Mouse (Mus musculus): ENCODE results near the gene Alms1. TPM values are rescaled to one million over a fixed set of nuclear protein-coding genes. Genes with fewer than 3 reads are reported as not detected.

Gene Alms1
- polyA plus RNA-seq (2016; fragmentation: Nextera tagmentation; extraction: Ambion mirVana), result 9.6 and 10.5 TPM in 2 replicates

DNA sequence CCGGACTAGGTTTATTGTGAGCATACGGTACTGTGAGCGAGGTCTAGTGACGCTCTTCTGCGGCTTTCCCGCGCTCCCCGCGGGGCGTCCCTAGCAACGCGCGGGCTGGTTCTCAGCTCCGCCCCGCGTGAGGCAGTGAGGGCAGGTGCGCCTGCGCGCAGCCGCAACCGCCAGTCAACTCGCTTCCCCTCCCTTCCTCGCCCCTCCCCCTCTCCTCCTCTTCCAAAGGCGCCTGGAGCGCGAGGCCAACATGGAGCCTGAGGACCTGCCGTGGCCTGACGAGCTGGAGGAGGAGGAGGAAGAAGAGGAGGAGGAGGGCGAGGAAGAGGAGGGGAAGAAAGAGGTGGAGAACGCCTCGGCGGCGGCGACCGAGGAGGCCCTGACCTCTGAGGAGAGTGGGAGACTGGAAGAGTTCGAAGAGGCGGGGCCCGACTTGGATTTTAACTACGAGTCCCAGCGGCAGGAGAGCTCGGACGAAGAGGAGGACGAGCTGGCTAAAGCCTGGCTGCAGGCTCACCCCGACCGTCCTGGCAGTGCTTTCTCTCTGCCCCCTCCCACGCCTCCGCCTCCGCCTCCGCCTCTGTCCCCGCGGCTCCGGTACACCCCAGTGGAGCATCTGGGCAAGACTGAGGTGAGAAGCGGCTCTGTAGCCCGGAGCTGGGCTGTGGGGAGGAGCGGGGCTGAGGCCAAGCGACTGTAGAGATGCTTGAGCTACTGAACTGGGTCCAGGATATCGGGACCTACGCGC lies at the start of gene Alms1:
Gene Alms1 (plus strand): TSS at position 136 of the 748 bp plus-strand sequence.
- WGBS, result under 1% methylated on average over 59 of the region's 59 CpGs
- H3K4me3 ChIP-seq, result peak within 1 kb of the TSS; percentile 81
- H3K27ac ChIP-seq (replicated peaks), result peak within 1 kb of the TSS; percentile 94
- H3K36me3 ChIP-seq, result no peaks in the 10 kb centered on the region
- H3K27me3 ChIP-seq (ENCODE audit: low read depth, poor library complexity, severe bottlenecking), result no peaks in the 10 kb centered on the region
- H3K9me3 ChIP-seq (replicated peaks), result no peaks in the 10 kb centered on the region
- peaks cover 21% of the 10 kb centered on the region for H3K4me1 ChIP-seq
- peak; percentile 96 for DNase-seq (ENCODE audit: low spot score)

GRCm38 (mm10) chr6:85543351-85544175 lies 43.8 kb upstream of the Alms1 start:
- Histone ChIP-seq H3K9me3 (replicated peaks) (no peaks in the 10 kb centered on the region), H3K4me1 (no peaks in the 10 kb centered on the region), H3K27ac (replicated peaks) (no peak overlapping the region), H3K36me3 (no peaks in the 10 kb centered on the region), H3K27me3 (ENCODE audit: low read depth, poor library complexity, severe bottlenecking) (no peaks in the 10 kb centered on the region), H3K4me3 (no peak overlapping the region)
- WGBS, result 83% methylated on average over 10 of the region's 10 CpGs
- no peak for DNase-seq (ENCODE audit: low spot score)

GRCm38 (mm10) chr6:85544251-85544881 lies 43.0 kb upstream of the Alms1 start:
- Histone ChIP-seq H3K36me3 (no peaks in the 10 kb centered on the region), H3K4me1 (no peaks in the 10 kb centered on the region), H3K4me3 (no peak overlapping the region), H3K27me3 (ENCODE audit: low read depth, poor library complexity, severe bottlenecking) (no peaks in the 10 kb centered on the region), H3K27ac (replicated peaks) (no peak overlapping the region), H3K9me3 (replicated peaks) (no peaks in the 10 kb centered on the region)
- DNase-seq (ENCODE audit: low spot score), result no peak
- WGBS, result 81% methylated on average over 13 of the region's 13 CpGs

DNA sequence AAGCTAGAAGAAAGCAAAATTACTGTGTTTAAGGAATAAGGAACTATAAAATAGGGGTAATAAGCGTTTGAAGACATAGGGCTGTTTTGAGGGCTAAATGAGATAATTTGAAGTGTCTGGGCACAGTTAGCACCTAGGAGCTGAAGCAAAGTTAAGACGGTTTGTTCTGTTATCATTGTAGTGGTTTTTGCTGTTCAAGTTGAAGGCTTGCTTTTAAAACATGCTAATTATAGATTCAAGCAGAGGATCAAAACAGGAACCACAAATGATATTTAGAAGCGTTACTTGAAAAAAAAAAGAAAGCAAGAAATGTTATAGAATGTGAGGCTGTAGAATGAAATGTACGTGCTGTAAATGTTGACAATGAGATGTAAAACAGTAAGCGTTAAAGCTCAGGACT lies 39.7 kb upstream of the Alms1 start:
- WGBS, result 89% methylated on average over 5 of the region's 5 CpGs
- H3K4me1 ChIP-seq, result no peaks in the 10 kb centered on the region
- H3K4me3 ChIP-seq, result no peak overlapping the region
- H3K27ac ChIP-seq (replicated peaks), result no peak overlapping the region
- H3K36me3 ChIP-seq, result no peaks in the 10 kb centered on the region
- no peaks in the 10 kb centered on the region for H3K9me3 ChIP-seq (replicated peaks)
- DNase-seq (ENCODE audit: low spot score), result no peak
- H3K27me3 ChIP-seq (ENCODE audit: low read depth, poor library complexity, severe bottlenecking), result no peaks in the 10 kb centered on the region

- Histone ChIP-seq H3K4me1 (no peaks in the 10 kb centered on the region), H3K27me3 (ENCODE audit: low read depth, poor library complexity, severe bottlenecking) (no peaks in the 10 kb centered on the region), H3K36me3 (no peaks in the 10 kb centered on the region), H3K4me3 (no peak overlapping the region), H3K9me3 (replicated peaks) (no peaks in the 10 kb centered on the region), H3K27ac (replicated peaks) (no peak overlapping the region)
- no peak for DNase-seq (ENCODE audit: low spot score)
- WGBS, result 36% methylated on average over 1 of the region's 1 CpGs
Observed at GRCm38 (mm10) chr6:85562374-85562773, 25.0 kb upstream of the Alms1 start.

DNA sequence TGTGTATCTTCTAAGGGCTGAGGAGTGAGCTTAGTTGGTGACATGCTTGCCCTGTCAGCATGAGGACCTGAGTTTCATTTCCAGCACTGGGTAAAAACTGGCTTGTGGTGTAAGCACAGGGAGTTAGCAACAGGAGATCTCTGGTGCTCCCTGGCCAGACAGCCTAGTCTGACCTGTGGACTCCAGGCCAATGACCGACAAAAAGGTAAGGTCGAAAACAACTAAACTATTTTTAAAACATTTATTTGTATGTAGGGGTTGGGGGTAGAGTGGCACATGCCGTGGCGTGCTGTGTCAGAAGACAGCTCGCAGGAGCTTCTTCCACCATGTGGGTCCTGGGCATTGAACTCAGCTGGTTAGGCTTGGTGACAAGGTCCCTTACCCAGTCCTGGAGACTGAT lies 14.5 kb upstream of the Alms1 start:
- no peaks in the 10 kb centered on the region for H3K27me3 ChIP-seq (ENCODE audit: low read depth, poor library complexity, severe bottlenecking)
- no peak for DNase-seq (ENCODE audit: low spot score)
- H3K4me3 ChIP-seq, result no peak overlapping the region
- WGBS, result 92% methylated on average over 5 of the region's 5 CpGs
- H3K9me3 ChIP-seq (replicated peaks), result no peaks in the 10 kb centered on the region
- H3K36me3 ChIP-seq, result no peaks in the 10 kb centered on the region
- no peaks in the 10 kb centered on the region for H3K4me1 ChIP-seq
- H3K27ac ChIP-seq (replicated peaks), result no peak overlapping the region

DNA sequence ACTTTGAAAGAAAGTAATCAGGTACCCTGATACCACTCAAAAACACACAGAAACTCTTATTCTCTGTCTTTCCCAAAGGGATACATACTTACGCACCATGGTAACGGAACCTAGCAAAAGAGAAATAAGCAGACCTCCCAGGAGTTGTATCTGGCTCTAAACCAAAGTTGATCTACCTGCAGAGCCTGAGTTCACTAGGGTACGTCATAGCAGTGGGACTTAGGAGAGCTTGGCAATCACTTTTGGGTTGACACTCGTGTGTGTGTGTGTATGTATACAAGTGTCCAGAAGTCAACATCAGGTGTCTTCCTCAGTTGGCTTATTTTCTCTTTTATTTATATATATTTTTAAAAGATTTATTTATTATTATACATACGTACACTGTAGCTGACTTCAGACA lies 5.6 kb upstream of the Alms1 start:
- Histone ChIP-seq H3K36me3 (no peaks in the 10 kb centered on the region), H3K9me3 (replicated peaks) (no peaks in the 10 kb centered on the region), H3K4me1 (no peaks in the 10 kb centered on the region), H3K27ac (replicated peaks) (no peak overlapping the region), H3K27me3 (ENCODE audit: low read depth, poor library complexity, severe bottlenecking) (no peaks in the 10 kb centered on the region), H3K4me3 (no peak overlapping the region)
- DNase-seq (ENCODE audit: low spot score), result no peak
- WGBS, result 87% methylated on average over 5 of the region's 5 CpGs

GRCm38 (mm10) chr6:85584612-85585011 lies 2.7 kb upstream of the Alms1 start:
- Histone ChIP-seq H3K36me3 (no peaks in the 10 kb centered on the region), H3K27me3 (ENCODE audit: low read depth, poor library complexity, severe bottlenecking) (no peaks in the 10 kb centered on the region)
- 91% methylated on average over 4 of the region's 4 CpGs for WGBS

DNA sequence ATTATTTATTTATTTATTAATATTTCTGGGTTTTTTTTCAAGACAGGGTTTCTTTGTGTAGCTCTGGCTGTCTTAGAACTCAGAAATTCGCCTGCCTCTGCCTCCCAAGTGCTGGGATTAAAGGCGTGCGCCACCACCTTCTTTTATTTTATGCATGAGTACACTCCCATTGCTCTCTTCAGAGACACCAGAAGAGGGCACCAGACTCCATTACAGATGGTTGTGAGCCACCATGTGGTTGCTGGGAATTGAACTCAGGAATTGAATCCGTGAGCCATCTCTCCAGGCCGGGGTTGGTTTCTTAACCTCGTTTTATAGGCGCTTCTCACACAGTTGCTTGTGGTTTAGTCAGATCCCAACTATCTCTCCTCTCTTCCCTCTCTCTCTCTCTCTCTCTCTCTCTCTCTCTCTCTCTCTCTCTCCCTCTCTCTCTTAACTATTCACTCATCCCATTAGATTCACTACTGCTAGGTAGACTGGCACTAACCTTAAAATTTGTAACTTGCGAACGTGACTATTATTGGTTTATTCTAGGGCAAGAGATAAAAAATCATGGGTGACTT lies 445 bp upstream of the Alms1 start:
- Histone ChIP-seq H3K4me3 (peak overlapping the region; percentile 81), H3K9me3 (replicated peaks) (no peaks in the 10 kb centered on the region), H3K36me3 (no peaks in the 10 kb centered on the region), H3K4me1 (peaks cover 21% of the 10 kb centered on the region), H3K27ac (replicated peaks) (peak overlapping the region; percentile 94; the same call in 1 of the 2 replicates), H3K27me3 (ENCODE audit: low read depth, poor library complexity, severe bottlenecking) (no peaks in the 10 kb centered on the region)
- WGBS, result 29% methylated on average over 9 of the region's 9 CpGs
- DNase-seq (ENCODE audit: low spot score), result no peak

More at GRCm38 (mm10) chr6:85584612-85585011, 2.7 kb upstream of the Alms1 start:
- no peak overlapping the region for H3K4me3 ChIP-seq
- peaks cover 13% of the 10 kb centered on the region for H3K4me1 ChIP-seq
- no peaks in the 10 kb centered on the region for H3K9me3 ChIP-seq (replicated peaks)
- no peak for DNase-seq (ENCODE audit: low spot score)
- H3K27ac ChIP-seq (replicated peaks), result no peak overlapping the region

DNA sequence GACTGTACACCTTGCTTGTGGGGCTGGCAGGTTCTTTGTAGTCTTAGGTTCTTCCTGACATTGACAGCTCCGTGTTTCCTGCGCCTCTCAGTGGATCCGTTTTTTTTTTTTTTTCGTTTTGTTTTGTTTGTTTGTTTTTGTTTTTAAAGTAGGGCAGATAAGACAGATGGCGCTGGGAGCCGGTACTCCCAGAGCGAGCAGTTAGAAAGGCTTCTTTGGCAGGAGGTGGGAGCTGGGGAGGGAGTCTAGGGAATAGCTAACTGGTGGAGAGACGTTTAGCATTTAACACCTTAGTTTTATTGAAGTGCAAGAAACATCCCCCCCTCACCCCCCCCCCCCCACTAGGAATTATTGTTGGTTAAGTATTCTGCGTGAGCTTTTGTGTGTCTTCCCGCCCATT lies 833 bp downstream of the Alms1 start:
- Histone ChIP-seq H3K27me3 (ENCODE audit: low read depth, poor library complexity, severe bottlenecking) (no peaks in the 10 kb centered on the region), H3K27ac (replicated peaks) (peak overlapping the region; percentile 94), H3K4me3 (peak overlapping the region; percentile 81), H3K9me3 (replicated peaks) (no peaks in the 10 kb centered on the region), H3K4me1 (peaks cover 21% of the 10 kb centered on the region), H3K36me3 (peaks cover 4% of the 10 kb centered on the region; the same call in 1 of the 2 replicates)
- no peak for DNase-seq (ENCODE audit: low spot score)
- 0% methylated on average over 10 of the region's 10 CpGs for WGBS

DNA sequence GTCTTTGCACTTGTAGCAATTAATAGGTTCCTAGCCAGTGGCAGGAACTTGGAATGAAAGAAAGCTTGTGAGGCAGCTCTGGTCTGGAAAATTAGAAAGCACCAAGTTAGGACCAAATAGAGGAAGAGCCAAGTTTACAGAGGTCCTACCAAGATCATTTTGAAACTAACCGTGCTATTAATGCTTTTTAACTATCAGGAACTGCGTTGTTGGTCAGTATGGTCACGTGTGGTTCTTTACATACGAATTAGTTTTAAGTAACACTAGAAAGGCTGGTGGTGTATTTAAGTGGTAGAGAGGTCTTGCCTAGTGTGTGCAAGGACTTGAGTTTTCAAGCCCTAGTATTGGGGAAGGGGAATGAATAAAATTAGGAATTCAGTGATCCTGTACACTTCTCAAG lies 1.2 kb downstream of the Alms1 start:
- no peaks in the 10 kb centered on the region for H3K27me3 ChIP-seq (ENCODE audit: low read depth, poor library complexity, severe bottlenecking)
- 14% methylated on average over 4 of the region's 4 CpGs for WGBS
- peaks cover 4% of the 10 kb centered on the region; the same call in 1 of the 2 replicates for H3K36me3 ChIP-seq
- no peaks in the 10 kb centered on the region for H3K9me3 ChIP-seq (replicated peaks)
- peaks cover 21% of the 10 kb centered on the region for H3K4me1 ChIP-seq
- H3K27ac ChIP-seq (replicated peaks), result peak overlapping the region; percentile 94
- no peak for DNase-seq (ENCODE audit: low spot score)
- H3K4me3 ChIP-seq, result peak overlapping the region; percentile 81

- Histone ChIP-seq H3K9me3 (replicated peaks) (no peaks in the 10 kb centered on the region), H3K4me3 (peak overlapping the region; percentile 81; the same call in 1 of the 2 replicates), H3K4me1 (peaks cover 21% of the 10 kb centered on the region), H3K36me3 (peaks cover 7% of the 10 kb centered on the region; the same call in 1 of the 2 replicates), H3K27ac (replicated peaks) (no peak overlapping the region), H3K27me3 (ENCODE audit: low read depth, poor library complexity, severe bottlenecking) (no peaks in the 10 kb centered on the region)
- DNase-seq (ENCODE audit: low spot score), result no peak
- WGBS, result 90% methylated on average over 2 of the region's 2 CpGs
Observed at GRCm38 (mm10) chr6:85590116-85590515, 2.8 kb downstream of the Alms1 start.
